ENCODE assay signal across 8 mouse cellular contexts in the genomic region with DNA sequence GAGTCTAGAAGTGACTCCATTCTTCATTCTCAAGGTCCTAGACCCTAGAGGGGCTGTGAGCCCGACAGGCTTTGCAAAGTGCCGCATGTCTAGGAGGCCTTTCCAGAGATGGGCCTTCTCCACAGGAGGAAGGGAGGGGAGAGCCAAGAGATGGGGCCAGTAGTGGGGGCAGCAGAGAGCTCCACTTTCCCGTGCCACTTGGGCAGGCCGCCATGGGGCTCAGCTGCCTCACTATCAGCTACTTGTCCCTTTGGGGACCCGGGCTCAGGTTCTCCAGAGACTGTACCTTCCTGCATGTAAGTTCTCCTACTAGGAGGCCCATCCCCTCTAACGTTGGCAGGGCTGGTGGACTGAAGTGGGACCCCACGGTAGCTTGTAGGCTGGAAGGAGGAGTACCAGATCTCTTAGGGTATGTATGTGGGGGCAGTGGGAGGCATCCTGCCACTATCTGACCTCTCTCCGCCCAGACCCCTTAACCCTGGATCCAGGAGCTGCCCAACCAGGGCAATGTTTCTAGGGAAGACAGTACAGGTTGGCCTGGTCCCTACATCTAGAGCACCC. TPM values are rescaled to one million over a fixed set of nuclear protein-coding genes. Genes with fewer than 3 reads are reported as not detected.
DNase-seq lines count a peak whose midpoint lies in the region; ATAC-seq lines count a peak whose summit lies in the region.

No protein-coding gene starts in this region.

- no peaks in the 10 kb centered on the region for H3K9me3 ChIP-seq in heart, embryonic 13.5 days
- no peaks in the 10 kb centered on the region for H3K9me3 ChIP-seq in liver, embryonic 16.5 days (replicated peaks; ENCODE audit: control insufficient read depth, low read length)

- peak overlapping the region; percentile 85 for H3K4me2 ChIP-seq in heart, embryonic 13.5 days
- peak overlapping the region; percentile 91 for H3K4me2 ChIP-seq in liver, embryonic 16.5 days (ENCODE audit: low read depth, low read length)

- no peak for ATAC-seq in heart, embryonic 13.5 days (ENCODE audit: extremely low read depth, insufficient number of reproducible peaks, low FRiP score, low TSS enrichment)
- ATAC-seq in liver, embryonic 16.5 days (ENCODE audit: low read depth) = no peak

- 0 out of 2 replicates have a peak overlapping the region, but pooled peaks have one; percentile 84 for H3K9ac ChIP-seq in heart, embryonic 13.5 days
- 0 out of 2 replicates have a peak overlapping the region, but pooled peaks have one; percentile 31 for H3K9ac ChIP-seq in liver, embryonic 16.5 days (ENCODE audit: low read depth, low read length)

- peaks cover 31% of the 10 kb centered on the region for H3K36me3 ChIP-seq in heart, embryonic 13.5 days
- H3K36me3 ChIP-seq in liver, embryonic 16.5 days (ENCODE audit: control insufficient read depth, insufficient read depth) = peaks cover 9% of the 10 kb centered on the region; the same call in 1 of the 2 replicates

- DNase-seq in heart, adult 9 months (ENCODE audit: low spot score in 2 of 2) = no peak
- peak; percentile 35 for DNase-seq in thymus, postnatal 25 days
- DNase-seq in thymus, postnatal 10 days (ENCODE audit: low spot score in 2 of 2) = no peak
- no peak for DNase-seq in urinary bladder, adult 18-20 months (ENCODE audit: low spot score in 2 of 2)
- no peak for DNase-seq in lung, adult 18-20 months
- no peak for DNase-seq in layer of hippocampus, postnatal 14 days (ENCODE audit: low spot score in 2 of 2)

- H3K27me3 ChIP-seq in heart, embryonic 13.5 days (replicated peaks) = peaks cover 19% of the 10 kb centered on the region
- no peaks in the 10 kb centered on the region; the same call in none of the 2 replicates for H3K27me3 ChIP-seq in liver, embryonic 16.5 days (ENCODE audit: control insufficient read depth, insufficient read depth, low read depth, low read length)

- H3K4me1 ChIP-seq in heart, embryonic 13.5 days = peaks cover 40% of the 10 kb centered on the region
- peaks cover 37% of the 10 kb centered on the region for H3K4me1 ChIP-seq in liver, embryonic 16.5 days (ENCODE audit: control insufficient read depth, low read depth, low read length)

- H3K4me3 ChIP-seq in heart, embryonic 13.5 days = no peak overlapping the region
- no peak overlapping the region for H3K4me3 ChIP-seq in liver, embryonic 16.5 days (ENCODE audit: low read depth, low read length)

- no peak overlapping the region for H3K27ac ChIP-seq in heart, embryonic 13.5 days (replicated peaks)
- no peak overlapping the region for H3K27ac ChIP-seq in liver, embryonic 16.5 days (ENCODE audit: low read length)

- WGBS in heart, embryonic 13.5 days = 60% methylated on average over 8 of the region's 8 CpGs
- 39% methylated on average over 8 of the region's 8 CpGs for WGBS in liver, embryonic 16.5 days (ENCODE audit: insufficient replicate concordance)

RNA-seq across cellular contexts. Expression of a gene that starts 3.3 kb away (rescaled TPM):
- 7.7 and 8.9 TPM in 2 replicates for polyA plus RNA-seq in heart, embryonic 13.5 days (2015; fragmentation: Nextera tagmentation; extraction: Ambion mirVana)
- polyA plus RNA-seq in liver, embryonic 16.5 days (2015; fragmentation: Nextera tagmentation; extraction: Ambion mirVana) = 10.2 and 12.3 TPM in 2 replicates
- total RNA-seq in layer of hippocampus, postnatal 14 days (2021) = 10 to 100 TPM; 16.7 to 18.8 TPM

RNA-seq across cellular contexts. Expression of a gene that starts 23.2 kb away (rescaled TPM):
- polyA plus RNA-seq in heart, embryonic 13.5 days (2015; fragmentation: Nextera tagmentation; extraction: Ambion mirVana) = 18.6 and 19.0 TPM in 2 replicates
- polyA plus RNA-seq in liver, embryonic 16.5 days (2015; fragmentation: Nextera tagmentation; extraction: Ambion mirVana) = 13.6 and 15.0 TPM in 2 replicates
- 100 to 1,000 TPM in 1 of 2 experiments, 10 to 100 TPM in 1; 89.0 to 110 TPM for total RNA-seq in layer of hippocampus, postnatal 14 days (2021)

RNA-seq across cellular contexts. Expression of a gene that starts 56.0 kb away (rescaled TPM):
- polyA plus RNA-seq in heart, embryonic 13.5 days (2015; fragmentation: Nextera tagmentation; extraction: Ambion mirVana) = 6.5 and 7.5 TPM in 2 replicates
- polyA plus RNA-seq in liver, embryonic 16.5 days (2015; fragmentation: Nextera tagmentation; extraction: Ambion mirVana) = 1.2 and 1.8 TPM in 2 replicates
- total RNA-seq in layer of hippocampus, postnatal 14 days (2021) = 100 to 1,000 TPM; 386 to 394 TPM
